Mouse (Mus musculus) ovary, postnatal 10 days (tissue): Measurements from ENCODE around the gene 2310061I04Rik.

Experiments
- DNase-seq: peaks from one replicate; pipeline ENCODE4 v3.0.0; 2022; ENCODE audit warnings: low spot score

The 2310061I04Rik gene

DNA sequence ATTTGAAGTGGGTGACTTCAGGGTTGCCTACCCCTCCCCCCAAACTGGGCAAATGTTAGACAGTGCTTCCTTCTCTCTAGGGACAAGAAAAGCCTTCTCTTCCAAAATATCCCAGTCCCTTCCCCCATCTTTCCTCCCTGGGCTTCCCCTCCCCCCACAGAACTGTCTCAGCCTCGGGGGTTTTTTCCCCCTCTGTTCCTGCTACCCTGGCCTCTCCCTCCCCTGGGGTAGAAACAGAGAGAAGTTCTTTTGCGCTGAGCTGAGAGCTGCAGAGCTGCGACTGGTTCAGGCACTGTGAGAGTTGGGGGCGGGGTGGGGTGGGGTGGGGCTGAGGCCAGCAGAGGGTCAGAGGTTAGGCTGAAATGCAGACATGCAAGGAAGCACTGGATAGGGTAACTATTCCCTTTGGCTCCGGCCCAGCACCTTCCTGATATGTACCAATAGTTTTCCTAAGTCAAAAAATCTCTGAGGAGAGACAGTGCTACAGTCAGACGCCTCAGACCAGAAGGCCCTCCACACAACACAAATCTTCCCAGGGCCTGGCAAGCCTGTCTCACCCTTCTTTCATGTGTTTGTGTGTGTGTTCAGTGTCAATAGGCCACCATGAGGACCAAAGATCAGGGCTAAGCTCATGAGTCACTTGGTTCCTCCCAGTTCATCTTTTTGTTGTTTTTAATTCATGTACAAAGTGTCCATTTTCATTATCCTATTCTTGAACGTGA is 27.7 kb downstream of the 2310061I04Rik start:
- no peak for DNase-seq

DNA sequence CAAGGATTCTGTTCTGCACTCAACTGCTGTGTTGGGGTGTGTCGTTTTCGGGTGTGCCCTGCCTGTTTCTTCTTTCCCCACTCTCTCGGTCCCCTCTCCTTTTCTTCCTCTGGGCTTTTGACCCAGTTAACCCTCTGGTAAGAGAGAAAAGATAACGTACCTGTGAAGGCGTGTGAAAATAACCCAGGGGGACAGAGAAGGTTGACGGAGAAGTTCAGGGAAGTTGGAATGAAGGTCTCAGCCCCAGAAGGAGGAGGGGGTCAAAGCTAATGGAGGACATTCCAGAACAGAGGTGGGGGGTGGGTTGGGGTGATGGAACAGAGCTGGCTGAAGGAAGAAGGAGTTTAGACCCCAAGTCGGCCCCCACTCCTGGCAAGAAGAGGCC is 28.3 kb downstream of the 2310061I04Rik start:
- no peak for DNase-seq

- no peak for DNase-seq
Measured at GRCm38 (mm10) chr17:35868165-35868820, 28.9 kb downstream of the 2310061I04Rik start.

DNA sequence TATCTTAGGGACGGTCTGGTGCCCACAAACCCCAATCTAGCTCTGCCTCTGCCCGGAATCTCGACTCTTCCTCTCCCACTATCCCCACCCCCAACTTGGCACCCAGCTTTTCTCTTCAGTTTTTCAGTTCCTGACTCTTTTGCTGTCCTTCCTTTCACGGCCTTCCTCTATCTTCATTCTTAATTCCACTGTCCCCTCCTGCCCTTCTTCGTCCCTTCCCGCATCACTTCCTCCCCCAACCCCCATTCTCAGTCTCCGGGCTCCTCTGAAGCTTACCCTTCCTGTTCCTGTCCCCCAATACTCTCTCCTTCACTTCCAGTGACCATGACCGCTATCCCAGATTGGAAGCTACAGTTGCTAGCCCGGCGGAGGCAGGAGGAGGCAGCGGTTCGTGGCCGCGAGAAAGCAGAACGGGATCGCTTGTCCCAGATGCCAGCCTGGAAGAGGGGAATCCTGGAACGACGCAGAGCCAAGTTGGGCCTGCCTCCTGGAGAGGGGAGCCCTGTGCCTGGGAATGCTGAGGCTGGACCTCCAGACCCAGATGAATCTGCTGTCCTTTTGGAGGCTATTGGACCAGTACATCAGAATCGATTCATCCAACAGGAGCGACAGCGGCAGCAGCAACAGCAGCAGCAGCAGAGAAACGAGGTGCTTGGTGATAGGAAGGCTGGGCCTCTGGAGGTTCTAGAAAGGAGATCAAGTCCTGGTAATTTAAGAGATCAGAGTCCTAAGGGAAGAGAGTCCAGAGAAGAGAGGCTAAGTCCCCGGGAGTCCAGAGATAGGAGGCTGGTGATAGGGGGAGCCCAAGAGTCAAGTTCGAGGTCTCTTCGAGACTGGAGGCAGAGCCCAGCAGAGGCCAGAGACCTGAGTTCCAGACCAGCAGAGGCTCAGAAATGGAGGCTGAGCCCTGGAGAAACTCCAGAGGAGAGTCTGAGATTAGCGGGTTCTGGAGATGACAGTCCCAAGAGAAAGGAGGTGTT is 30.0 kb downstream of the 2310061I04Rik start:
- DNase-seq = no peak

DNA sequence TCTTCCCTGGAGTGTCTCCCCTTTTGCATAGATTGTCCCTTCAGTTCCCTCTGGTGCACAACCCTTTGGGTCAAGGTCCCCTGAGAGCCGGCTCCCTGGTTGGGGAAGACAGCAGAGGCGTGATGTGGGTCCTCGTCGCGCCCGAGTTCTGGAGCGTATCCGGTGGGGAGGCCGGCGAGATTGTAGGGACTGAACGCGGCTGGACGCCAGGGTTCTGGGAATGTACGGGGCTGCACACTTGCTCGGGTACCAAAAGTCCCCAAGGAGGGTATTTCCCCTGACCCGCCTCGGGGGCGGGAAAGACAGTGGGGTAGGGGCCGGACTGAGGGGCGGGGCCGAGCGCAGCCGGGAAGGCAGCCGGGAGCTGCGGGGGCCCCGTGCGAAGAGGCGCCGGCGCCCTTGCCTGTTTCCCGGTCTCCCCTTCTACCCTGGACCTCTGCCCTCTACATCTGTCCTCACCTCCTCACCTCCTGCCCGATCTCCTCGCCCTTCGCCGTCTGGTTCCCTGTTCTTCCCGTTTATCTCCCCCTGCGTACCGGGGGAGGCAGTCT is 30.9 kb downstream of the 2310061I04Rik start:
- peak; percentile 62 for DNase-seq

- DNase-seq = peak; percentile 57
Measured at GRCm38 (mm10) chr17:35865481-35866280, 31.6 kb downstream of the 2310061I04Rik start, which contains the start of gene Ppp1r18. TSS of gene Ppp1r18 (plus strand) at chr17:35865593.

DNA sequence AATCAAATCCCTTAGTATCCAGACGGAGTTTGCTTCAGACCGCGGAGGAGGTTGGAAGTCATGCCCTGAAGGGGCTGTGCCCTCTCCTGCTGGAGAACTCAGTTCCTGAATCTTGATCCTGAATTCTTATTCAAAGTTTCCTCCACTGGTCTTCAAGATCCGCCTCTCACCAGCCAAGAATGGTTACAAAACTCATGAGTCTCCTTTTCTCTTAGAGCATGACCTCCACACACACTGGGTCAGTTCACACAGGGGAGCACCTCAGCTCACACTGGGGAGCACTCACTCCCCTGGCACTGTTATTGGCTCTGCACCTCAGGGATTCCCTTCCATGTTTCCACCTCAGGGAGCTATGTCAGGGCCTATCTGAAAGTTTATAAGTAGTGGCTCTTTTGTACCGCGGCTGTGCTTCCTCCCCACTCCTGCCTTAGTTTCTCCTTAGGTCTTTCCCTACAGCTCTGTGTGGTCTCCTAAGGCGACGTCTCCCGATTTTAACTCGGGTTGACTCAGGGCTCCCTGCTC is 32.3 kb downstream of the 2310061I04Rik start:
- no peak for DNase-seq

DNA sequence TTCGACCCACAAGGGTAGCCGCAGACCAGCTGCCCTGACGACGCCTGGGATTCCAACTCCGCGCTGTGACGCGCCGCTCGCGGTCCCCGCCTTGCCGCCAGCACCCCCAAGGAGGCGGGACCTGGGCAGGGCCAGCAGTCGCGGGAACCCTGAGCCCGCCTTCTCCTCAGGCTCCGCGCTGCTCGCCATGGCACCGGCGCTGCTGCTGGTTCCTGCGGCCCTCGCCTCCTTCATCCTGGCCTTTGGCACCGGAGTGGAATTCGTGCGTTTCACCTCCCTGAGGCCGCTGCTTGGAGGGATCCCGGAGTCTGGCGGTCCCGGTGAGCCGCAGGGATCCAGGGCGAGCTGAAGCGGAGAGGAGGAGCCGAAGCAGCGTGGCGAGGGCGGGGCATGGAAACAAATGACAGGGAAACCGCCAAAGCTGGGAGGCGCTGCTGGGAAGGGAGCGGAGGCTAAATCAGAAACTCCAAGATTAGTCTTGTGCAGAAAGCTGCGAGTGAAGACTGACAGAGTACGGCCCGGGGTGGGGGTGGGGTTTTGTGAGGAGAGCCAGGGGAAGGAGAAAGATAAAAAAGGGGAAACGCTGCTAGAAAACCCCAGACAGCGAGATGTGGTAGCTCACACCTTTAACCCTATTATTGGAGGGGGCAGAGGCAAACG is 35.9 kb downstream of the 2310061I04Rik start, which contains the start of gene Nrm:
Gene Nrm, plus strand, starts transcription at position 121 of the 660 bp plus-strand sequence.
- peak; percentile 88 for DNase-seq

GRCm38 (mm10) chr17:35860831-35861197 is 36.4 kb downstream of the 2310061I04Rik start:
- DNase-seq = no peak

DNA sequence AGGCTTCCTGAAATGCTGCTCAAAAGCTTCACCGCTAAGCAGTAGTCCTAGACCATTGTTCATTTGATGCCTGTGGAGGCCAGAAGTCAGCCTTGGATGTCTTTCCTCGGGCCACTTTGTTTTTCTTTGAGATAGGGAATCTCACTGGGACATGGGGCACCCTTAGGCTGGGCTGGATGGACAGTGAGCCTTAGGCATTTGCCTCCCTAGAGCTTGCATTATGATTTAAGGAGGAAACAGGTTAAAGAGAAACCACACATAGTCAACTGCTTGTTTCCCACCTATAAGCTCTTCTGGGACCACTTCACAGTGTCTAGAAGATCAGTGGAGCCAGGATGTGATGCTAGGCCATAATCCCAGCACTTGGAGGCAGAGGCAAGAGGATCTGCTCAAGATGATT is 37.4 kb downstream of the 2310061I04Rik start:
- DNase-seq = no peak

DNA sequence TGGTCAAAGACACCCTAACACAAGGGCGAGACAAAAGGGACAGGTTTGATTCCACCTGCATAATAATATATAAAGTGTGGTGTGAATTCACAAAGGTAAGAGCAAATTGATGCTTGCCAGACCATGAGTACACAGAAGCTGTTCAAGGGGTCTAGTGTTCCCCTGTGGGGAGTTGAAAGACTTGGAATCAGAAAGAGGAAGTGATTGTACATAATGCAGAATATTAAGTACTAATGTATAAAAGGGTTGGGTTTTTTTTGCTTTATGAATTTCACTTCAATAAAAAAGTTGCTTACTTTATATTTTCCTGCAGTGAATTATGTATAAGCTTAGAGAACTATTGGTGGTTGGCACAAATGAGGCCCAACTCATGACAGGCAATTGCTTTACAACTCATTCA is 37.9 kb downstream of the 2310061I04Rik start:
- no peak for DNase-seq

DNA sequence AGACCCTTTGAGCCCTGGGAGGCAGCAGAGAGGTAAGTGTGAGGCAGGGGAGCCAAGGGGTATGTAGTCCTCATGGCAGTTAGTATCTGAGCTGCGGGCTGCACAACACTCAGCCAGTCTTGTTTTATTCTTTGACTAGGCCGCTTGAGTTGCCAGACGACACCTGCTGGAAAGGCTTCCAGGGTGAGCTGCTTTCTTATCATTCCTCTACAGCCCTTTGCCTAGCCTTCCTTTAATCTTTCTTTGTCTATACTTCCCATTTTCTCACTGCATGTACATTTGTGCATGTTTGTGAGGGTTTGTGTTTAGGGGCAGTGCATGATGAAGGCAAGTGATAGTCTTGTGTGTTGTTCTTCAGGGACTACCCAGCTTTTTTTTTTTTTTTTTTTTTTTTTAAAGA is 46.3 kb downstream of the 2310061I04Rik start:
- DNase-seq = no peak

DNA sequence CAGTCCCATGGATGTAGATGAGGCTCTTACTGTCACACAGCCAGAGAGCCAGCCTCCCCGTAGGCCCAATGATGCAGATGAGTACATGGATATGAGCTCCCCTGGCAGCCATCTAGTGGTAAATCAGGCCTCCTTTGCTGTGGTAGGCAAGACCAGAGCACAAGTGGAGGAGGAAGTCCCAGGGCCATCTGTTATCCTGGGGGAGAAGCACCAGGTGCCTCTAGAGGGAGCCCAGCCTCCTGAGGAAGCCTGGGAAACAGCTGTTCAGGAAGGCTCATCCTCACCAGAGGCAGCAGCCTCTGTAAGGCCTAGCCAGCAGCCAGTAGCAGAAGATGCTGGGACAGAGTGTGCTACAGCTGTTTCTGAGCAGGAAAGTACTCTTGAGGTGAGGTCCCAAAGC is 49.1 kb downstream of the 2310061I04Rik start:
- DNase-seq = no peak

GRCm38 (mm10) chr17:35843514-35843913 is 53.7 kb downstream of the 2310061I04Rik start:
- no peak for DNase-seq
